Mouse (Mus musculus) spleen, adult 2 months (tissue): ENCODE measurements at regions not wholly inside any gene's neighbourhood (a gene's known extent, or its start where the extent isn't known, plus 50 kb on each side); places are given as distances from the start of the nearest gene placed in this dataset.

Source experiments
- DNase-seq, 2 experiments: peaks; one replicate each; pipeline versions ENCODE4 v3.0.0 to v3.0.0-alpha.2; 2012 to 2021; ENCODE audit warnings: low spot score in 2 of 2, low read depth in 1 of 2
- H3K27ac ChIP-seq: fragments of 200-500 bp; 2 replicates; pipeline ENCODE4 v1.5.1; 2012; ENCODE audit warnings: low read length, inconsistent platforms; ENCODE audit not compliant: insufficient read depth
- H3K27me3 ChIP-seq: fragments of 200-500 bp; 2 replicates; pipeline ENCODE4 v1.6.1; 2012; ENCODE audit warnings: mild to moderate bottlenecking, moderate library complexity, low read length, inconsistent platforms; ENCODE audit not compliant: control insufficient read depth, insufficient read depth
- H3K36me3 ChIP-seq: fragments of 200-500 bp; 2 replicates; pipeline ENCODE4 v1.6.1; 2012; ENCODE audit warnings: mild to moderate bottlenecking, low read length, inconsistent platforms; ENCODE audit not compliant: control insufficient read depth, insufficient read depth
- H3K4me1 ChIP-seq: fragments of 200-500 bp; 2 replicates; pipeline ENCODE4 v1.6.1; 2011; ENCODE audit warnings: inconsistent platforms; ENCODE audit not compliant: control insufficient read depth, insufficient read depth, insufficient read length
- H3K4me3 ChIP-seq: fragments of 200-500 bp; 2 replicates; pipeline ENCODE4 v1.5.1; 2011; ENCODE audit warnings: mild to moderate bottlenecking, inconsistent platforms; ENCODE audit not compliant: insufficient read depth, insufficient read length; ENCODE audit errors: extremely low read depth
- CTCF ChIP-seq: fragments of 200-500 bp; IDR thresholded peaks from 2 replicates; pipeline ENCODE4 v1.5.1; 2011; ENCODE audit warnings: mild to moderate bottlenecking, inconsistent platforms; ENCODE audit not compliant: insufficient read depth, insufficient read length, insufficient replicate concordance; ENCODE audit errors: extremely low read depth
- POLR2A ChIP-seq: fragments of 200-500 bp; IDR thresholded peaks from 2 replicates; pipeline ENCODE4 v1.6.1; 2011; ENCODE audit warnings: low read depth, low read length, inconsistent platforms
- WGBS: fragments of 180-500 bp; shearing (Covaris S2); methylation state at CpG from one replicate; pipeline ENCODE4 v1.1.7; 2018; 5-methylcytosine and 5-hydroxymethylcytosine counted together

DNA sequence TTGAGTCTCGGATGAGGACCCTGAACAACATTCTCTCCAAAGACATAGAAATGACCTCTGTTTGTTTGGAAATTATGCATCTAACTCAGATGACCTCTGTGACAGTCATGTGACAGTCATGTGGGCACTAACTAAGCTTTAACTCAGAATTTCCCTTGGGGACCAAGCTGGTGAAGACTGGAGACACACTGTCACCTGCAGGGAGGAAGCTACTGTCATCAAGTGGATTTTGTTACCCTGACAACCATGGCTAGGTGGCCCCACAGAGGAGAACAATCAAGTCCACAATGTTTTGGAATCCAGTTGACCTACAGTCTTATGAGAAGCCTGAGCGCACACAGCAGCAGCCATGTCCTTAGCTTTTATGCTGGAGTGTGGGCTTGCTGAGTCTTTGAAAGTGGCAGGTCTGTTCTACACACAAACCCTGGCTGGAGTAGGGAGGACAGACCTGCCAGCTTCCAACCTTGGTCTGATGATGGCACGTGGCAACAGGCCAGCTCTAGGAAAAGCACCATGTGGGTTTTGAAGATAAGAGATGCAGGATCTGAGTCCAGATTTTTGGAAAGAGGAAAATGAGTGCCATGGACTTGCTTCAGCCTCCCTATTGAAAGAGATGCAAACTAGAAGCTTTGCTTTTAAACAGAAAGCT is 125.5 kb downstream of the Cdh26 start:
- WGBS = 77% methylated on average over 3 of the region's 3 CpGs
- no peak overlapping the region for H3K4me3 ChIP-seq
- TF ChIP-seq CTCF (no peak), POLR2A (no peak)

DNA sequence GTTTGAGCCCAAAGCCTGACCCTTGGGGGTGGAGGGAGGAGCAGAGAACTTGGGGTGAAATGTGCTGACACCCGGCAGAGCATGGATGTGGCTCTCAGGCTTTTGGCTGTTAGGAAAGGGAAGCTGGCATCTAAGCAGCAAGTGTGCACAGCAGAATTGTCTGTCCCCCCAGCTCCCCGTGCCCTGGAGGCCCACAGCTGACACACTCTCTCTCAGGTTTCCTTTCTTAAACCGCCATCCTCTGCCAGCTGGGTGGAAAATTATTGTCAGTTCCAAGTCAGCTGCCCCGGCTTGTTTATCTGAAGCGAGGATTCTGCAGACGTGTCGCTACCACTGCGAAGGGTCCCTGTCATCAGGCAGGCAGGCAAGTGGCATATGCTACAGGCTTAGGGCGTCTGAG is 127.6 kb downstream of the Cdh26 start:
- DNase-seq = no peak
- H3K27me3 ChIP-seq = no peaks in the 10 kb centered on the region
- H3K27ac ChIP-seq = peak overlapping the region; percentile 30; the same call in 1 of the 2 replicates
- H3K36me3 ChIP-seq = no peaks in the 10 kb centered on the region
- WGBS = 18% methylated on average over 9 of the region's 9 CpGs
- H3K4me3 ChIP-seq = no peak overlapping the region
- H3K4me1 ChIP-seq = peaks cover 26% of the 10 kb centered on the region; the same call in 1 of the 2 replicates
- TF ChIP-seq POLR2A (no peak), CTCF (no peak)

More for the DNA sequence above, 125.5 kb downstream of the Cdh26 start:
- DNase-seq = peak; percentile 21 to 79
- no peaks in the 10 kb centered on the region for H3K36me3 ChIP-seq
- no peak overlapping the region for H3K27ac ChIP-seq
- H3K27me3 ChIP-seq = no peaks in the 10 kb centered on the region
- H3K4me1 ChIP-seq = peaks cover 26% of the 10 kb centered on the region; the same call in 1 of the 2 replicates

DNA sequence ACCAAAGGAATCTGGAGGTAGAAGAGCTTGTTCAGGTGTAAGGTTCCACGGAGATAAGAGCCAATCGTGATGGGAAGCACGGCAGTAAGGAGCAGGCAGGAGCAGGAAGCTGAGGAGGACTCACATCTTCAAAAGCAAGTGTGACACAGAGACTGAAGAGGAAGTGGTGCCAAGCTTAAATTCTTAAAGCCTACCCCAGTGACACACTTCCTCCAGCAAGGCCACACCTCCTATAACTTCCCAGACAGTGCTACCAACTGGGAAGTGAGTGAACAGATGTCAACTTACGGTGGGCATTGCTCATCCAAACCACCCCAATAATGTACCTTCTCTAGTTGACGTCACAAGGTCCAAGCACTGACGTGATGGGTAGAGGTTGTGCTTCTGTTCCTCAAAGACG is 133.0 kb downstream of the Cdh26 start:
- no peak overlapping the region for H3K4me3 ChIP-seq
- DNase-seq = no peak
- H3K4me1 ChIP-seq = peaks cover 18% of the 10 kb centered on the region; the same call in 1 of the 2 replicates
- WGBS = 55% methylated on average over 7 of the region's 7 CpGs
- no peaks in the 10 kb centered on the region for H3K36me3 ChIP-seq
- TF ChIP-seq CTCF (no peak), POLR2A (no peak)
- H3K27ac ChIP-seq = no peak overlapping the region
- H3K27me3 ChIP-seq = no peaks in the 10 kb centered on the region

DNA sequence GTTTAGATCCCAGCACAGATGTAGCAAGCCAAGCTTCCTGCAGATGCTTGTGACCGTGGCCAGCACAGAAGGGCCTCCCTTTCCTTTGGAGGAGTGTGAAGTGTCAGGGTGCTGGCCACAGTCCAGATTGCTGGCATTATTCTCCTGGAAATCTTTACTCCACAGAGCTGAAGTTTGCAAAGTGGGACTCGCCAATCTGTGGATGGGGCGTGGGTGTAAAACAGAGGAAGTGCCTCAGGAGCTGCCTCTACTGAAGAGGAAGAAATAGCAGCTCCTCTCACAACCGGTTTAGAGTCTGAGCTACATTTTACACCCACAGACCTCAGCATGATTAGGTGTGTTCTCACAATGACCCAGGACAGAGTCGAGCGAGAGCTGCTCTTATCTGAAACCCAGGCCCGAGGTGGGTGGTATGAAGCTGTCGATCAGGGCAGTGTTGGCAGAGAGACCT is 135.1 kb downstream of the Cdh26 start:
- WGBS = 10% methylated on average over 8 of the region's 8 CpGs
- no peaks in the 10 kb centered on the region for H3K36me3 ChIP-seq
- no peak overlapping the region for H3K4me3 ChIP-seq
- peak overlapping the region; percentile 56 for H3K27ac ChIP-seq
- H3K27me3 ChIP-seq = no peaks in the 10 kb centered on the region
- no peak for DNase-seq
- no peak for TF ChIP-seq POLR2A
- TF ChIP-seq CTCF = no peak
- H3K4me1 ChIP-seq = peaks cover 18% of the 10 kb centered on the region; the same call in 1 of the 2 replicates

DNA sequence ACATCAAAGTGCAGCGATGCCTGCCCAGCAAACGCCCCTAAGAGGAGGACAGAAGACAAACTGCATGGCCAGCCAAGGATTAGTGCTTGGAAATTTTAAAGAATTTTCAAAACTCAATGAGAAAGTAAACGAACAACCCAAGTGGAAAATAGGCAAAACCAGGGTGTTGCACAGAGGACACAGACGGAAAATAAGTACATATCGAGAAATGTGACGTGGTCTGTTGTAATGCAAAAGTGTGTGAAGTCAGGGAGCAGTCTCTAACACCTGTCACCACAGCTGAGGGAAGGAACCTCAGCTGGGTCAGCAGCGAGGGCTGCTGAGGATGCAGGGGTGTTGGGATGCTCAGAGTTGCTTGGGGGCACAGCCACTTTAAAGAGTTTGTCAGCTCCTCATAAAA is 137.2 kb downstream of the Cdh26 start:
- WGBS = 53% methylated on average over 7 of the region's 7 CpGs
- H3K4me1 ChIP-seq = peaks cover 18% of the 10 kb centered on the region; the same call in 1 of the 2 replicates
- no peak overlapping the region for H3K4me3 ChIP-seq
- DNase-seq = no peak
- H3K27ac ChIP-seq = no peak overlapping the region
- no peaks in the 10 kb centered on the region for H3K36me3 ChIP-seq
- H3K27me3 ChIP-seq = no peaks in the 10 kb centered on the region
- TF ChIP-seq CTCF (no peak), POLR2A (no peak)

DNA sequence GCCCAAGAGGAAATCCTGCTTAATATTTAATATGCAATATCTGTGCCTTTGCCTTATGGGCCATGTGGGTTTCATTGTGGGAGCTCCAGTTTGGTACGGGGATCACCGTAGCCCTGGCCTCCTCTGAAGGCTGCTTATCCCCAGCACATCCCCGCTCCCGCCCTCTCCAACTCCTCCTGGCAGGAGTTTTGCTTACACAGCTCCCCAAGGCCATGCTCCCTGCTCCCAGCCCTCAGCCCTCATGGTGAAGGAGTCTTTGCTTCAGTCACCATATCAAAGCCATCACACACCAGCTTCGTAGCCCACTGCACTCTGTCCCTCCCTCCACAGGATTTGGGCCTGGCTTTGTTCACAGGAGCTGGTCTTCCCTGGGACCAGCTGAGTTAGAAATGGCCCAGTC is 142.0 kb downstream of the Cdh26 start:
- no peak overlapping the region for H3K27ac ChIP-seq
- no peaks in the 10 kb centered on the region for H3K36me3 ChIP-seq
- WGBS = 95% methylated on average over 5 of the region's 5 CpGs
- H3K27me3 ChIP-seq = no peaks in the 10 kb centered on the region
- TF ChIP-seq CTCF (no peak), POLR2A (no peak)
- DNase-seq = no peak
- H3K4me3 ChIP-seq = no peak overlapping the region
- peaks cover 3% of the 10 kb centered on the region; the same call in 1 of the 2 replicates for H3K4me1 ChIP-seq

DNA sequence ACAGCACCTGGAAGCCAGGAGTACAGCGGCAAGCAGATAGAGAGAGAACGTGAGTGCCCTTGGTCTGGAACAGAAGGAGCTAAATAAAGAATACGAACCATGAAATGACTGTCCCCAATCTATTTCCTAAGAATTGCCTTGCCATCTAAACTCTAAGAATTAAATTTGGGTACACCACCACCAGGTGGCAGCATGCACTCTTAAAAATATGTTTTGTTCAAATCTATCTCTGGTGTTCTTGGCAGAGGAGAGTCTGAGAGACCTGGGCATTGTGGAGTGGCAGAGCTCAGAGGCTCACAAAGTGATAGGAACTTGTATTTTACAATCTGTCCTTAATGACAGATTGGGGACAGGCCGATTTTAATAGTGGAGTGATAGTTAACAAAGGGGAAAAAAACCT is 144.5 kb downstream of the Cdh26 start:
- no peak overlapping the region for H3K27ac ChIP-seq
- TF ChIP-seq POLR2A = no peak
- TF ChIP-seq CTCF = no peak
- no peaks in the 10 kb centered on the region for H3K27me3 ChIP-seq
- peak in 1 of 2 experiments; percentile 50 for DNase-seq
- H3K4me1 ChIP-seq = peaks cover 3% of the 10 kb centered on the region; the same call in 1 of the 2 replicates
- no peaks in the 10 kb centered on the region for H3K36me3 ChIP-seq
- H3K4me3 ChIP-seq = no peak overlapping the region
- 33% methylated on average over 4 of the region's 4 CpGs for WGBS
